Mouse (Mus musculus) urinary bladder, adult 2 months (tissue): ENCODE measurements around the gene Hells. TPM values are rescaled to one million over a fixed set of nuclear protein-coding genes. Genes with fewer than 3 reads are reported as not detected.

ENCODE experiments used
- DNase-seq: peaks from one replicate; pipeline ENCODE4 v3.0.0; 2022; ENCODE audit warnings: low spot score
- polyA plus RNA-seq: library from polyadenylated mRNA; depleted of rRNA; stranded (reverse); fragments of >200 nt; gene quantifications from 2 replicates; pipeline ENCODE4 v1.2.3, GENCODE M21; 2012; rRNA removed

The Hells gene
- polyA plus RNA-seq, result 1.6 and 1.7 TPM in 2 replicates

DNA sequence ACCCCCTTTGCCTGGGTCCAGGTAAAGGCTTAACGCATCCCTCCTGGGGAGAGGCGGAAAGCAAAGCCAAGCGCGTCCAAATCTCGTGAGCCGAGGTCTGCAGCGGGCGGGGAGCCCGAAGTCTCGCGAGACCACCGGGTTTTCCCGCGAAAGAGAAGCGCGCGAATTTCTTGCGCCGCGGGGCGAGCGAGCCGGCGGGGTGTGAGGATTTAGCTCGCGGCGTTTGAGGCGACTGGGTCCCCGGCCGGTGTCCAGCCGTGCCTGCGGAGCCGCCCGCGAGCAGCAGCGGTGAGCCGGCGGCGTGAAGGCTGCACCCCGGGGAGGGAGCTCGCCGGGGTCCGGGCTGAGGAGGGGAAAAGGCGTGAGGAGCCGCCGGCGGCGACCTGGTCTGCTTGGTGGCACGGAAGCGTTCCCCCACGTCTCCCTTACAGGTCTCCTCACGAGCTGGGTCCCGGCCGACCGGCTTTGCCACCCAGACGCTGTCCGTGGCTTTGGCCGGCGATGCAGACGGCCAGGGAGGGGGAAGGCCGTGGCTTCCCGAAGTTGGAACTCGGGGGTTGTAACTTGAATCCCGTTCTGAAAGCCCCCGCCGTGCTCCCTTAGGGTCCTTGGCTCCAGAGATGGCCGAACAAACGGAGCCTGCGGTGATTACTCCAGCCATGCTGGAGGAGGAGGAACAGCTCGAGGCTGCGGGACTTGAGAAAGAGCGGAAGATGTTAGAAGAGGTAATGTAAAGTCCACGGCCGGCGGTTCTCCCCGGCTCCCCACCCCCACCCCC lies at the start of gene Hells:
Gene Hells, plus strand, starts transcription at position 128 of the 778 bp plus-strand sequence.
- peak; percentile 77 for DNase-seq

GRCm38 (mm10) chr19:38901146-38902135 lies 29.3 kb upstream of the Hells start:
- no peak for DNase-seq

DNA sequence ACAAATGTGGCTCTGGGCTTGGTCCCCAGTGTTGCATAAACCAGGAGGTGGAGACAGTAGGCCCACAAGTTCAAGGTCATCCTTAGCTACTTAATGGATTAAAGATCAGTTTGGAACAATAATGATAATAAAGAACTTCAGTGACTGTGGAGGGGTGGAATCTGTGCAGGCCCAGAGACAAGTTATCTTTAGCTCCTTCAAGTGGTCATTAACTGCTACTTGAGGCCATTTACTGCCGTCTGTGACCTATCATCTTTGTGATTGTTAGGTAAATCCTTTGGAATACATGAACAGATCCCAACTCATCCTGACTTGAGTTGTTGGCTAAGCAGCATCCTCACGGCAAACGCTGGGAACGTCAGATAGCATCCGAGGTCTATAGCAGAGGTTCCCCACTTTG lies 28.2 kb upstream of the Hells start:
- no peak for DNase-seq

DNA sequence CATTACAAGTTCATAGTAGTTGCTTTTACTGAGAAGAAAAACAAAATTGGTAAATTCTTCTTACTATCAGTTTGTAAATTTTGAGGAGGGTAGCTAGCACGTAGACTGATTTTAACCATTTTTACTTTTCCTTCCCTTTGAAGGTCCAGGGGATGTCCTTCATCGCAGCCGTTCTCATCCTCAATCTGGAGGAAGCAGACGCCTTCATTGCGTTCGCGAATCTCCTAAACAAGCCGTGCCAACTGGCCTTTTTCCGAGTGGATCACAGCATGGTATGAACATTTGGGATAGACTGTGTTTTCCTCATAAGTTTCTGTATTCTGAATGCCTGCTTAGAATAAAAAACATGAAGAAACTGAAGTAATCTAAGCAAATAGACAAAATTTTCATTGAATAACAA lies 16.9 kb upstream of the Hells start:
- no peak for DNase-seq

DNA sequence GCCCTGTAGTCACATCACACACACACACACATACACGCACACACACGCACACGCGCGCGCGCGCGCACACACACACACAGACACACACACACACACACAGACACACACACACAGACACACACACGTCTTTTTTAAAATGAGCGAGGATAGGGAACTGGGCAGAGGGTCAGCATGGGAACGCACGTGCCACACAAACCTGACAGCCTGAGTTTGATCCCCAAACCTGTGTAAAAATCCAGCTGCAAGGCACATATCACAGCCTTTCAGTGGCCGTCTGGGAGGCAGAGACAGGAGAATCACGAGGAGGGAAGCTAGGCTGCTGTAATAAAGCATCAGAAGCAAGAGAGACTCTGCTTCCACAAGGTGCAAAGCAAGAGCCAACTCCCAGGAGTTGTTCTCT lies 15.8 kb upstream of the Hells start:
- DNase-seq, result no peak

GRCm38 (mm10) chr19:38915677-38916076 lies 15.0 kb upstream of the Hells start:
- no peak for DNase-seq

DNA sequence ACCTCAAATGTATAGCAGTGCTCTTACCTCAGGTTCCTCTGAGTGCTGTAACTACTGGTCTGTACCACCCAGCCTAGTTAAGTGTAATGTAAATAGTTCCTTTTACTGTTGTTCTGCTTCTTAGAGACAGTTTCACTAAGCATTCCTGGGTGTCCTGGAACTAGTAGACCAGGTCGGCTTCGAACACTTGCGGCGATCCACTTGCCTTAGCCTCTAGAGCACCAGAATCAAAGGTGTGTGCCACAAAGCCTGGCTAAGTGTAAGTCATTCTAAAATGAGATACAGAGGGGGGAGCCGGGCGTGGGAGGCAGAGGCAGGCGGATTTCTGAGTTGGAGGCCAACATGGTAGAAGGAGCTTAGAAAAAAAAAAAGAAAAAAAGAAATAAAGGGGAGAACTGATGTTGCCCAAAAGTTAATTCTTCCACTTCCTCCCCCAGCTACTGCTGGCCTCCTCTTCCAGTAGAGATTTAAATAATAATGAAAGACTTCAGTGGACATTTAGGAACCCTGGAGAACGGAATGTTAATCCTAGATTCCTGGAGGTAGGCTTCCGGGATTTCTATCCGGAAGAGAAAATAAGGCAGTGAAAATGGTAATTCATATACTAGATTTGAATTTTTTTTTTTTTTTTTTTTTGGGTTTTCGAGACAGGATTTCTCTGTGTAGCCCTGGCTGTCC lies 2.1 kb upstream of the Hells start:
- no peak for DNase-seq

DNA sequence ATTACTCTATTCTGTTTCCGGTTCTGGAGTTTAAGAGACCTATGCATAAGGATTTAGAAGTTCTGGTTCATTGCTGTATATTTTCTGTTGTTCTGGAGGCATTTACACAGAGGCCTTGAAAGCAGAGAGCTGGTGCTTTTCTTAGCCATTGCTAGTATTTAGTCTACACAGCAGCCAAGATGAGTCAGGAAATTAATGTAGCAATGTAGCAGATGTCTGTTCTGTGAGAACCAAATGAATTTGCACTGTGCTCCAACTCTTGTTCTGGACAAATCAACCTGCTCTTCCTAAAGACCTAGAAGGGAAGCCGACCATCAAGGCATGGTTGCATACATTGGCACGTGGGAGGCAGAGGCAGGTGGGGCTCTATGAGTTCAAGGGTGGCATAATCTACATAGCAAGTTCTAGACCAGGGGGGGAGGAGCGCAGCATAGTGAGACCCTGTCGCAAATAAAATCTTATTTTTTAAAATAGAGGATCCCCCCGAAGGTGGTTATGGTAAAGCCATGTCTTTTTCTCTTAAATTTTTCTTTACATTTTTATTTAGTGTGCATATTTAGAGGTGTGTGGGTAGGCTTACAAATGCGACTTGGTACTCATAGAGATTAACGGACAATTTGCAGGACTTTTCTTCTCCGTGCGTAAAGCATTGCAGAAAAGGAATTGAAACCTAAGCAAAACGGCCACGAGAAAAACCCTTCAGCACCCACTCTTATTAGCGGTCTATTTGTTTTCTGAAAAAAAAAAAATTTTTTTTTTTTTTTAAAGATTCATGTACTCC lies 1.1 kb upstream of the Hells start:
- no peak for DNase-seq

GRCm38 (mm10) chr19:38930252-38930787 lies 395 bp upstream of the Hells start:
- DNase-seq, result no peak

DNA sequence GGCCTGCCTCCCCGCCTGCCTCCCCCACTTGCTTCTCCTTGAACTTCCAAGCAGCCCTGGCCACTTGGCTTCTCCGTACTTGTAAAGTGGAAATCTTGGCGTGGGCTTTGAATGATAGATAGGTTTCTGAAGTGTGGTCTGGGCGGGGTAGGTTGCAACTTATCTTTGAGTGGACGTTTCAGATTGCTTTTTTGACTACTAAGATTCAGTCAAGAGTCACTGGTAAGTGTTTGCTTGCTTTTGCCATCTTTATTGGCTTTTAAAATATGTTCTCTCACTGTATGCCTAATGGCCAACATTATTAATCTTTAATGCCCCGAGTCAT lies 813 bp downstream of the Hells start:
- DNase-seq, result no peak

- no peak for DNase-seq
These were observed 14.0 kb downstream of the Hells start for GRCm38 (mm10) chr19:38944590-38945307.

- DNase-seq, result no peak
These were observed 40.0 kb downstream of the Hells start for GRCm38 (mm10) chr19:38970741-38971140.

GRCm38 (mm10) chr19:38972581-38972980 lies 41.9 kb downstream of the Hells start:
- DNase-seq, result no peak

GRCm38 (mm10) chr19:38973666-38974065 lies 43.0 kb downstream of the Hells start:
- DNase-seq, result no peak

- no peak for DNase-seq
These were observed 45.6 kb downstream of the Hells start for GRCm38 (mm10) chr19:38976269-38976668.

DNA sequence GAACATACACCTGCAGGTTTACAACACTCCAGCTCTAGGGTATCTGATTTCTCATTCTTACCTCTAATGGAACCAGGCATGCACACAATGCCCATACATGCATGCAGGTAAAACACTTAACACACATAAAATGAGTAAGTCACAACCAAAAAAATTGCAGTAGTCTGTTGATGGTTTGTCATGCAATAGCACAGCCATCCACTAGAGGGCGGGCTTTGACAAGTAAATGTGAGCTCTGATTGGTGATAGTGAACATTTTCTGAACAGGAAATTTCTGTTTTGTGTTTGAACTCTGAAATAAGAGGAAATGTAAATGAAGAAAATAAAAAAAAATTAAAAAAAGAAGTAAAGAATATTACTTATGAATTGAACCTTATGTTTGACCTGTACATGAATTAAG lies 51.3 kb downstream of the Hells start:
- DNase-seq, result peak; percentile 37

DNA sequence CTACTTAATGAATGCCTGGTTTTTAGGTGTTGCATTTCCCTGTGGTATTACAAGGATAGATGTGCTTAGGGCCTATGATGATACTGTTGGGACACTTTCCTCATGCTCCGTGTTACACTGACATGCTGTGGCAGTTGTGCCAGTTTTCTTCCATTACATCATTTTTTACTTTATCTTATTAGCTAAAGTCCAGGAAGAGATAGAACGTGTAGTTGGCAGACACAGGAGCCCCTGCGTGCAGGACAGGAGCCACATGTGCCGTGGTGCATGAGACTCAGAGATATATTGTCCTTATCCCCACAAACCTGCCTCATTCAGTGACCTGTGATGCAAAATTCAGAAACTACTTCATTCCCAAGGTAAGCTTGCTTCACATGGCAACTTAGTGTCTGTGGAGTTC lies 67.5 kb downstream of the Hells start:
- no peak for DNase-seq

DNA sequence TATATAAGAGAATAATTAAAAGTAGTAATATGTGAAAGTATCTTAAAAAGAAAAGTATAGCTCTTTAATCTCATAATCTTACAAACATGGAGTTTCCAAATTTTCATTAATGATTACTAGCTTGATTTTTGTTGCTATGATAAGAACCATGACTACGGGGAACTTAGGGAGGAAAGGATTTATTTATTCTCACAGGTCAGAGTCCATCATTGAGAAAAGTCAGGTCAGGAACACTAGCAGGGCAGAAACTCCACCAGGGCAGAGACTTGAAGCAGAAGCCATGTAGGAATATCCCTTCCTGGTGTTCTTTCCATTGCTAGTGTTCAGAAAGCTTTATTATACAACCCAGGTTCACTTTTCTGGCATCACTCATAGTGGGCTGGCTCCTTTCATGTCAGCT lies 68.0 kb downstream of the Hells start:
- DNase-seq, result no peak

- DNase-seq, result no peak
These were observed 74.4 kb downstream of the Hells start for GRCm38 (mm10) chr19:39005132-39005531.

GRCm38 (mm10) chr19:39006715-39007114 lies 76.0 kb downstream of the Hells start, which contains the start of gene Cyp2c55:
Gene Cyp2c55, plus strand, starts transcription at chr19:39007019.
- no peak for DNase-seq
